Mouse (Mus musculus) megakaryocyte progenitor cell, adult 5-6 weeks (primary cell): Measurements from ENCODE around the gene Zfp609. TPM values are rescaled to one million over a fixed set of nuclear protein-coding genes. Genes with fewer than 3 reads are reported as not detected.
A peak's percentile ranks its signal among the peaks of the same experiment; 100 is the strongest.

Source experiments
- ATAC-seq: replicated peaks from 2 replicates; pipeline ENCODE4 v1.8.0; 2016; ENCODE audit warnings: mild to moderate bottlenecking, moderate TSS enrichment, inconsistent platforms; ENCODE audit not compliant: poor library complexity
- total RNA-seq, 2 experiments: library from RNA; stranded (forward) in 1 of 2; stranded (reverse) in 1 of 2; fragments of 157-497, 149-512 nt in 1 of 2; fragments of 200-1000 nt in 1 of 2; gene quantifications; 2 replicates each; pipeline versions ENCODE4 v1.2.3 to v1.2.4; 2015 to 2017

Zfp609 gene
- total RNA-seq, 2 experiments from 2014 or later, result 5.5 to 22.6 TPM

DNA sequence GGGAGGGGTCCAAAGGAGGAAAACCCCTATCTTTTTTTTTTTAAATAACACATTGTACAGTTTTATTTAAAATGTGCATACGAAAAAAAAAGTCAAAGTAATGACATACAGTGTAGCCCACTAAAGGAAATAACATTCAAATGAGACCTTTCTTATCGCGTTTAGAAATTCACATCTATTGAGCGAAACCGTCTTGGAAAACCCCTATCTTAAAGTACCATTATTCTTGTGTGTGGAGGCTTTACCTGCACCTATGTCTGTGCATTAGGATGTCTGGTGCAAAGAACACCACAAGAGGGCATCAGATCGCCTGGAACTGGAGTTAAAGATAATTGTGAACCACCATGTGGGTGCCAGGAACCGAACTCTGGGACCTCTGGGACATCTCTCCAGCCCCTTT lies 53.6 kb downstream of the Zfp609 start:
- no peak for ATAC-seq

DNA sequence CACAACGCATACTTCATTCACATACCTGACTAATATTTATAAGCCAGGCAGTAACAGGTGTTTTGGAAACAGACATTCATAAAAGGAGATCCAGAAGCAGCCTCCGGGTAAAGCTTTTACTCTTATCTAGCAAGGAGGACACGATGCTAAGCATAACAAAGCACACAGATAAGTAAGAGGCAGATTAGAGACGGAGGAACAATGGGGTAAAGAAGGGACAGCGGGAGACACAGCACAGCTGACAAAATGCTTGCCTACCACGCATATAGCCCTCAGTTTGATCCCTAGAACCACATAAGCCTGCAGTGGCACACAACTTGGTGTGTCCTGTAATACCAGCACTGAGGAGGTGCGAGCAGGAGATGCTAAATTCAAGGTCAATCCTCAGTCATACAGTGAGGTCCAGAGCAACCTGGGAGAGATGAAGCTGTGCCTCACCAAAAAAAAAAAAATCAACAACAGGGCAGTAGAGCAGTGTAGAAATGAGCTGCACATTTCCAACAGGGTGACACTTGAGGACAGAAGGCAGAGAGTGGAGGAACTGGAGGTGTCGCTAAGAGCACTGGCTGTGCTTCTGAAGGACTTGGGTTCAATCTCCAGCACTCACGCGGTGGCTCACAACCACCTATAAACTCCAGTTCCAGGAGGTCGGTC lies 56.2 kb downstream of the Zfp609 start:
- ATAC-seq, result no peak

DNA sequence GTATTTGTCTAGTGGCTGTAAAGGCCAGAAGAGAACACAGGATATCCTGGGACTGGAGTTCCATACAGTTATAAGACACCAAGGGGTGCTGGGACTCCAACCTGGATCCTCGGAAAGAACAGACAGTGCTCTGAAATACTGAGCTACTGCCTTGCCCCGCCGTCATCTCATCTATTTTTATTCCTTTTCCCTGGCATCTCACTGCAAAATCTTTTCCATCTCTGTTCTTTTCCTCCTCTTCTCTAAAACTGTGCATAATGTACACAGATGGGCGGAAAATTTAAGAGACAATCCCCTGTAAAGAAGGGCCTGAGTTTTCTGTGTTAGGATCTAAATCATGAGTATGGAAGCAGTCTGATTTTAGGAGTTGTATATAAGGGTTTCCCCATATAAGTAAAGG lies 64.6 kb downstream of the Zfp609 start:
- ATAC-seq, result no peak

DNA sequence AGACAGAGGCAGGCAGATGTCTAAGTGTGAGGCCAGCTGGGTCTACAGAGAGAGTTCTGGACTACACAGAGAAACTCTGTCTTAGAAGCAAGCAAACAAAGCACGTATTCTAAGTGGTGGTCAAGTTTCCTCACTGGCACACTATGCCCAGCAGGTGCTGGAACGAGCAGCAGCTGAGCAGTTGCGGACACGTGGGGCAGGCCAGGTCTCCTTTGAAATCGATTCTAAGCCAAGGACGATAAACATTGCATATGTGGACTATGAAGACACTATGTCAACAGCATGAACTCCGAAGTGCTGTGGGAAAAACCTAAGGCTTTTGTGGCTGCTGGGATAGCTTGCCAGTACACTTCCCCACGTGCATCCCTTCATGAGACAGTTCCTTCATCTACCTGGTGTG lies 67.4 kb downstream of the Zfp609 start:
- ATAC-seq, result no peak

DNA sequence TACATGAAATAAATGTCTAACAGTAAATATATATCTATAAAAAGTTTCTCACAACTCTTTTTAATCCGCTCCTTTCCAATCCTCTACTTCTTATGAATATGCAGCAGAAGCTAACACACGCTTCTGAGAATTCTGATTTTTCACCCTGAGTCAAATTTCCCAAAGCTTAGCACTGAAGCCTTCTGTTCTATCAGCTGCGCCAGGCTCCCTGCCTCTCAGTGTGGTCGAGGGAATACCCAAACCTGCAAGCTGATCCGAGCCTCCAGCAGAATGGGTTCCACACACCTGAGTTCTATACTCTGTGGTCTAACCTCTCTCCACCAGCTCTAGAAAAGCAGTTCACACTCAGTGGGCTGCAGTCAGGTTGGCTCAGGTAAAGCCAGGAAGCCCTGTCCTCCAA lies 68.1 kb downstream of the Zfp609 start:
- ATAC-seq, result no peak

DNA sequence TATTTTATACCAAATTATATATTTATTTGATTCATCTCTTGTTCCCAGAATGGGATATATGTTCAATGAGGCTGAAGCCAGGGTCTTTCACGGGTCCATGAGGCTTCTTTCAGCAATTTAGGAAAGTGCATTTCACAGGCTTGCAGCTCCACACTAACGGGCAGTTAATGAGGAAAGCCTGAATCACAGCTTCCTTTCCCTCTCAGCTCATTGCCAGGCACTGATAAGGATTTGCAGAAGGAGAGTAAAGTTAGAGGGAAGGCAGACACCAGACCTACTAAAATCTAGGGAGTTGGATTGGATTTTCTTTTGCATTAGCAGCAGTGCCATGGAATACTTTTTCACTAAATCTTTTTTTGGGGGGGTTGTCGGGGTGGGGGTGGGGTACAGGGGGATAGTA lies 69.5 kb downstream of the Zfp609 start:
- no peak for ATAC-seq

DNA sequence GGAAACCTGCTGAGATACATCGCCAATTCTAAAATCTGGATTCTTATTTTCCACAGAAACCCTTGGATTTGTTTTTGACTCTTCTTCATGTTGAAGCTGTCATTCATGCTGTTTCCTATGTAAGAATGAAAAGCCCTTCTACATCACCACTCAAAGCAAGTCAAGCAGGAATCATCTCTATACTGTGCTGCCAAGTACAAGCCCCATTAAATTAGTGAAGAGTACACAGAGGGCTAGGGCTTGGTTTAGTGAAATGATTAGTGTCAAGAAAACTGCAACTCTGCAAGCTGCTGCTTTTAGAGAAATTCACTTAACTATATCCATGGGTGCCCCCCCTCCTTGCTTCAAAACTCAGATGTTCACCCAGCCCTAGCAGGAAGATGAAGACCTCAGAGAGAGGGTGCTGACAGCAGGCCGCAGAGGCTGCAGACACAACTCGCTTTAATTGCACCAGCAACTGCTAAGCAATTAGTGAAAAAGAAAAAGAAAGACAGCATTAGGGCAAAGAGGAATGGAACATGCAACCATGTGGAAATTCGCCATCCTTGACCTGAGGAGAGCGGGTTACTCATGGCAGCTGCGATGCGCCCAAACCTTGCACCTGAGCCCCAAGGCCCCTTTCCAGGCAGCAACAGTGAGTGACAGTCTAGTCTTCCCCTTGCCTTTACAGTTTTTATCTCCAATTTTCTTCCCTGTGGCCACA lies 71.5 kb downstream of the Zfp609 start:
- ATAC-seq, result no peak

DNA sequence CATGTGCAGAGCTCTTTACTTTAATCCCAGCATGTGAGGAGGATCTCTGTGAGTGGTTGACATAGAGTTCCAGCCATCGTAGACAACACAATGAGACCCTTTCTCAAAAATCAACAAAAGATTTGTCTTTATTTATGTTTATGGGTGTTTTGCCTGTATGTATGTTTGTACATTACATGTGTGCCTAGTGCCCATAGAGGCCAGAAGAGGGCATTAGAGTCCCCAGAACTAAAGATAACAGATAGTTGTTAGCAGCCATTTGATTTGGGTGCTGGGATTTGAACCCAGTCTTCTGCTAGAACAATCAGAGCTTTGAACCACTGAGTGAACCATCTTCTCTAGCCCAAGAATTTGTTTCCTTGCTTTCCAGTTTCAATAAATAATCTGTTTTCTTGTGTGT lies 72.2 kb downstream of the Zfp609 start:
- no peak for ATAC-seq

DNA sequence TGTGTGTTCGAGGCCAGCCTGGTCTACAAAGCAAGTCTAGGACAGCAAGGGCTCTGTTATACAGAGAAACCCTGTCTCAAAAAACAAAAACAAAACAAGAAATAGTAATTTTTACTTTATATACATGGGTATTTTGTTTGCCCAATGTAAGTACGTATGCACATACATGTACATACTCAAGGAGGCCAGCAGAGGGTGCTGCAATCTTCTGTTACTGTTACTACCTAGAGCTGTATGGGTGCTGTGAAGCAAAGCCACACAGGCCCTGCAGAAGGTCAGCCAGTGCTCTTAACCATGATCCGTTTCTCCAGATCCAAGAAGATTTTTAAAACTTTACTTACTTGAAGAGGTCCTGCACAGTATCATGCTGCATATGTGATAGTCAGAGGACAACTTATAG lies 74.7 kb downstream of the Zfp609 start:
- ATAC-seq, result peak; percentile 73

DNA sequence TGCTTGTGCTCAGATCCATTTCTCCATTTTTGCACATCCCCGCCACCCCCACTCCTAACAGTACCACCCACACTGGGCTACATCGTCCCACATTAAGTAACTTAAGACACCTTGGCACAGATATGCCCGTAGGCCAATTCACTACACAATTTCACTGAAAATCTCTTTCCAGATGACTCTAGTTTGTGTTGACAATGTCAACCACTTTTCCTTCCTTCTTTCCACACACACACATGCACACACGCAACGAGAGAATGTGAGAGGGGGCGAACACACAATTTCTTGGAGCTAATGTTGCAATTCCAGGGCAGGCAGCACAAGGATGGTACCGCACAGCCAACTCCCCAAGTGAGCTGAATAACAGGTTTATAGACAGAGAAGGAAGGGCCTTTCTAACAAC lies 75.5 kb downstream of the Zfp609 start:
- ATAC-seq, result no peak

DNA sequence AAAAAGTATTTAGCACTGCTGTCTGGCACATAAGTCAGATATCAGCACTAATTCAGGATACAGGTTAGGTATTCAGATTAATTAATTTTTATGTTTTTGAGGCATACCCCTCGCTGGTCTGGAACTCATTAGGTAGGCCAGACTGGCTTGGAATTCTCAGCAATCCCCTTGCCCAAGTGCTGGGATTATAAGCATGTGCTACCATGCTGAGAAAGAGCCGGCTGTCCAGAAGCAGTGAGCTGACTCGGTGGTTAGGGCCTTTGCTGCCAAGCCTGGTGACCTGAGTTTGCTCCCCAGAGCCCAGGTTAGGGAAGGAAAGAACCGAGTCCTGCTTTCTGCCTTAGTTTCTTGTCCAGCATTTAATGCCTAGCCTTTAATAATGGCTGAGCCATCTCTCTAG lies 79.3 kb downstream of the Zfp609 start:
- no peak for ATAC-seq

DNA sequence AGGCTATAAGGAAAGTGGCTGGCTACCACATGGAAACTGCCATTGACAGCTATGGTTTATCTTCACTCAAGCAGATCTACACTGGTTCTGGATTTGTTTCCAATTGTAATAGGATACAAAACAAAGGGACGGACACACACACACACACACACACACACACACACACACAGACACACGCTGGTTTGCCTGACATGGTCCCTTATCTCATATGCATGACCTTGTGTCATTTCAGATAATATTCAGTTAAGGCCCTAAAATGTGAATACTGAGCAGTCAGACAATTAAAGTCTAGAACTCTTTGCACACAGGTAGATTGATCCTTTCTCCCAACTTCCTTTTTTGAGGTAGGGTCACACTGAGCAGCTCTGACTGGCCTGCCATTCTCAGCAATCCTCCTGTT lies 80.9 kb downstream of the Zfp609 start:
- peak; percentile 86 for ATAC-seq

DNA sequence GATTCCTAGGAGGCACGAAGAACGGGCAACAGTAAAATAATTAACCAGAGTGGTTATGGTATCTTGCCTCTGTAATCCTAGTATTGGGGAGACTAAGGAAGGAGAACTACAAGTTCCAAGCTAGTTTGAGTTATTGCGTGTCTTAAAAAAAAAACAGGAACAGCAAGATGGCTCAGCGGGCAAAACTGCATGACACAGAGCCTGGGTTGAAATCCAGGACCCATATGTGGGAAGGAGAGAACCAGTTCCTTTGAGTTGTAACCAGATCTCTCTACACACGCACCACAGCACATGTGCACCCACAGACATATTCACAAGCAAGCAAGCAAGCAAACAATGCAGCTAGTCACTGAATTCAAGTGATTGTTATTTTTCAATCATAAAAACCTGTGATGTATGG lies 81.9 kb downstream of the Zfp609 start:
- ATAC-seq, result peak; percentile 22; the same call in 1 of the 2 replicates

DNA sequence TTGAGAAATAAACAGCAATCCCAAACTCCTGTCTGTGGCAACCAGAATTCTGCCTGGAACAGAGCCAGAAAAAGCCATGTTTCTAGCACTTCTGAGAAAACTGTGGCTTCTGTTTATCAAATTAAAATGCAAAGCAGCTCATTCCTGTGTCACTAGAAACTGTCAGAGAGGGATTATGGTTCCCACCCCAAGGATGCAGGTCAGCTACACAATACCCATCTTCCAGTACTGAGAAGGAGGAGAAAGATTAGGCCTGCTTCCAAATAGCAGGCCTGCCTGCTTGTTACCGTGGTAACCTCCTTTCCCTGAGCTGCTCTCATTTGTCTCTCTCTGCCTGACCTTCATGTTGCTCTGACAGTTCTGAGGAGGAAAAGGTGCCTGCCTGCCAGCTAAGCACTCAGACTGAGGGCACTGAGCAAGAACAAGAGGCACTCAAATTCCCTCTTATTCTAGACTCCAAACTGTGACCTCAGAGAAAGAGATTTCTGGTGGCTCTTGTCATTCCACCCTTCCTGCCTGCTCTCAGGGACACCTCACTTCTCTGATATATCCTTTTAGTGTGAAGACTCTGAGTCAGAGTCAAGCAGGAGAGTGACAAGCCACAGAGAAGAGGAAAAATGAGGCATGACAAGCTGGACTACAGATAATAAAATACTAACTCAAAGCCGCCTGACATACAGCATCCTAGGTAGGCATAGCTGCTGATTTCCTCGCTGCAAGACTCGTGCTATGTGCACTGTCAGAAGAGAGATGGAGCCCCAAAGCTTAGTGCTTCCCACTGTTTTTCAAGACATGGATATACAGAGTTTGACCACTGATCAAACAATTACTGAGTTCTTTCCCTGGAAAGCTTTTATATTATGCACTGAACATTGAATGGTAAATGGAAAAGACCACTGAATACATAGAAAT lies 82.9 kb downstream of the Zfp609 start:
- 0 out of 2 replicates have a peak, but pooled peaks have one; percentile 30 for ATAC-seq

DNA sequence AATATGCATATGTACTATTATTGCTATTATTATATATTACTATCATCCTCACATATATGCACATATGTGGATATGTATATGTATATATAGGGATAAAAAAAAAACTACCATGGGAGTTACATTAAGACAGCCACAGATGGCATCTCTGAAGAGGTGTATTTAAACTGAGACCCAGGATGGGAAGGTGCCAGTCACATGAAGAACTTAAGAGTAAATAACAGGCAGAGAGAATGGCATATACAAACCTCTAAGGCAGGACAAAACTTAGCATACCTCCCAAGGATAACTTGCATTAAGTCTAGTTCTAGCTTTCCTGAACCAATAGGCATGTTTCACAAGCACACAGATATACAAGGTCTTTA lies 83.6 kb downstream of the Zfp609 start:
- ATAC-seq, result no peak

DNA sequence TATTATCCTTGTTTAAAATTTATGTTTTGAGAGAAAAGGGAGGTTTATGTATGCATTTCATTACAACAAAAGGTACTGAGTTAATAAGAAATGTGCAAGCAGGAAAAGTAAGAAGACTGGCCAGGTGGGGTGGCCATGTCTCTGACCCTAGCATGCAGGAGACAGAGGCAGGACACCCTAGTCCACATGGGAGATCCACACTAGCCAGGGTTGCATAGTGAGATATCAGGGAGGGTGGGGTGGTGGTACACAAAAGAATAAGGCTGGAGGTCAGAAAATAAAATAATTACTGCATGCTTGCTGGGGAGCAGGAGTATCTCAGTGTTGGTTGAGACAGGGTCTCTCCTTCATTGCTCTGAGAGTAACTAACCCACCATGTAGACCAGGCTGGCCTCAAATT lies 84.0 kb downstream of the Zfp609 start:
- no peak for ATAC-seq

DNA sequence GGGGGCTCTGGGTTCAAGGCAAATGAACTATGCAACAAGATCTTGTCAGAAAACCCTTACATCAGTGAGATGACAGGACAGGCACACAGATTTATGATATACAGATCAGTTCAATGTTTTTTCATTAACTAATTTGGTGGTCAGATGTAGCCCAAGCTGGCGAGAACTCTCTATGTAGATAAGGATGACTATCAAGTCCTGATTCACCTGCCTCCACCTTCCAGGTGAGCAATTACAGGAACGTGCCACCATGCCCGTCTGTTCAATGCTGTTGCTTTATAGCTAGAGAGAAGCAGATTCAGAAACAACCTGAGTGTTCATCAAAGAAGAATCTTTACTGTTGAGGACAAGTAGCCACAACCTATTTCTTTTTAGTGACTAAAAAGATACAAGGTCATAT lies 84.6 kb downstream of the Zfp609 start:
- no peak for ATAC-seq

DNA sequence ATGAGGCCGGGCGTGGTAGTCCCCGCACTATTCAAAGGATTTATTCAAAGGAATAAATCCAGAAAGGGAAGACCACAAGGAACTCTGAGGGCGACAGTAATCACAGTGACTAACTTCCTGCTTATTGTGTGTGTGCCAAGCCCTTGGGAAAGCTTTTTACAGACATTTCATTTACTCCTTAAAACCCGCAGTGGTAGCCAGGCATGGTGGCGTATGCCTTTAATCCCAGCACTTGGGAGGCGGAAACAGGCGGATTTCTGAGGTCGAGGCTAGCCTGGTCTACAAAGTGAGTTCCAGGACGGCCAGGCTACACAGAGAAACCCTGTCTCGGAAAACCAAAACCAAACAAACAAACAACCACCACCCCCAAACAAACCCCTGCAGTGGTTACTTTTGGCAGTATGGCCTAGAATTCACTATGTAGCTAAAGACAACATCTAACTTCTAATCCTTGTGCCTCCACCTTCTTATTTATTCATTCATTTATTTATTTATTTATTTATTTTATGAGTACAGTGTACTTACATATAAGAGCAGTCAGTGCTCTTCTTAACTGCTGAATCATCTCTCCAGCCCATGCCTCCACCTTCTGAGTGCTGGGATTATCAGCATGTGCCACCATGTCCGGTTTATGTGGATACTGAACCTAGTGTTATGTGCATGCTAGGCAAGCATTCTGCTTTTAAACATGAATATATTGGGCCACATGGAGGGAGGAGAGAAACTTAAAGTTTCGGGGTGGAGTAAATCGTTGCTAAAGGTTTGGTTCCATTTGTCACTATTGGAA lies 86.1 kb downstream of the Zfp609 start:
- ATAC-seq, result peak; percentile 73

DNA sequence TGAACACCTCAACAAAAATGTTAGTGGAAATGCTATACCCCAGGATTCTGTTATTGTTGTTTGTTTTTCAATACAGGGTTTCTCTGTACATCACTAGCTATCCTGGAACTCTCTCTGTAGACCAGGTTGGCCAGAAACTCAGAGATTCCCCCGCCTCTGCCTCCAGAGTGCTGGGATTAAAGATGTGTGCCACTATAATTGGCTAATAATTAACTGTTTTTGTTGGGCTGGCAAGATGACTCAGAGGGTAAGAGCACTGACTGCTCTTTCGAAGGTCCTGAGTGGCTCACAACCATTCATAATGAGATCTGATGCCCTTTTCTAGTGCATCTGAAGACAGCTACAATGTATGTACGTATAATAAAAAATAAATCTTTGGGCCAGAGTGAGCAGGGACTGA lies 92.4 kb downstream of the Zfp609 start:
- ATAC-seq, result no peak

DNA sequence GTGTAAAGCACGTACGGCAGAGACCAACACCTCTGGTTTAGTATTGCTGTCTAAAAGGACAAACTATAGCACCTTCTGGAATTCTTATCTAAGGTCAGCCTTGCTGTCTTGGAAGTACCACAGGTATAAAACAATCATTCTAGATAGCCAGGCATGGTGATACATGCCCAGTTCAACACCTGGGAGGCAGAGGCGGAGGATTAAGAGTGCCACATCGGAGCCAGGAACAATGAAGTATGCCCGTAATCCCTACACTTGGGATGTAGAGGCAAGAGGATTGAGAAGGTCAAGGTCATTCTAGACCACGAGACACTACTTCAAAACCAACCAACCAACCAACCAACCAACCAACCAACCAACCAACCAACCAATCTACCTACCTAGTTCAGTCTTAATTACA lies 98.8 kb downstream of the Zfp609 start:
- ATAC-seq, result no peak

DNA sequence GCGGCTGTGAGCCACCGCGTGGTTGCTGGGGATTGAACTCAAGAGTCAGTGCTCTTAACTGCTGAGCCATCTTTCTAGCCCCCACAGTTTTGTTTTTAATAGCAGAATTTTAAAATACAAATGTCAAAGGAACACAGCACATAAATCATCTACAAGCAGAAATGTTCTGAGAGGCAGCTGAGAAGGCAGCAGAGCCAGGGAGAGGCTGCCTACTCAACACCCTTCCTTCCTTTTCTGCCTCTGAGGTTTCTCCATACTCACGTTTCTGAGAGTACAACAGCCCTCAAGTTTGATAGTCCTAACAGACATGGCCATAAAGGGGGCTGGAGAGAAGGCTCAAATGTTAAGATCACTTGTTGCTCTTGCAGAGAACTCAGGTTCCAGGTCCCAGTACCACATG lies 99.9 kb downstream of the Zfp609 start:
- no peak for ATAC-seq
